Mouse (Mus musculus) central nervous system, embryonic 18 days (tissue): ENCODE results near the gene Cyp4f16. TPM values are rescaled to one million over a fixed set of nuclear protein-coding genes. Genes with fewer than 3 reads are reported as not detected.

Source experiments
- polyA plus RNA-seq: library from polyadenylated mRNA; depleted of rRNA; stranded (reverse); fragments of >200 nt; gene quantifications from 2 replicates; pipeline ENCODE4 v1.2.3, GENCODE M21; 2012; rRNA removed

The Cyp4f16 gene
- polyA plus RNA-seq: 18.8 and 21.6 TPM in 2 replicates

GRCm38 (mm10) chr17:32536051-32536866 is at the start of gene Cyp4f16:
Gene Cyp4f16 (plus strand): TSS chr17:32536558.

GRCm38 (mm10) chr17:32505851-32506728 is 30.3 kb upstream of the Cyp4f16 start, which contains the start of gene Cyp4f17:
Gene Cyp4f17 (plus strand): TSS chr17:32506050.

Other genes with a start within 250 kb of the Cyp4f16 start
- gene Akap8, start 215.3 kb upstream of the Cyp4f16 start, polyA plus RNA-seq: 114 and 115 TPM in 2 replicates
- gene Akap8l, start 186.0 kb upstream of the Cyp4f16 start, polyA plus RNA-seq: 193 and 199 TPM in 2 replicates
- 56.9 and 67.6 TPM in 2 replicates for gene Wiz, start 147.1 kb upstream of the Cyp4f16 start, polyA plus RNA-seq
- gene Rasal3, start 133.0 kb upstream of the Cyp4f16 start, polyA plus RNA-seq: 0.52 and 0.70 TPM in 2 replicates
- not detected in 2 replicates for gene Pglyrp2, start 112.4 kb upstream of the Cyp4f16 start, polyA plus RNA-seq
- gene Cyp4f39, start 83.8 kb upstream of the Cyp4f16 start, polyA plus RNA-seq: 0.60 and 0.65 TPM in 2 replicates
- 10.0 and 11.0 TPM in 2 replicates for gene Cyp4f17, start 30.5 kb upstream of the Cyp4f16 start, polyA plus RNA-seq
- gene Cyp4f37, start 84.8 kb downstream of the Cyp4f16 start, polyA plus RNA-seq: not detected in 2 replicates
- gene Cyp4f40, start 122.3 kb downstream of the Cyp4f16 start, polyA plus RNA-seq: 0.08 TPM in 2 replicates
- gene Cyp4f15, start 149.1 kb downstream of the Cyp4f16 start, polyA plus RNA-seq: 3.0 and 3.5 TPM in 2 replicates